Mouse (Mus musculus): ENCODE measurements around the gene Scaf4. TPM values are rescaled to one million over a fixed set of nuclear protein-coding genes. Genes with fewer than 3 reads are reported as not detected.

The Scaf4 gene
- 25.1 and 29.4 TPM in 2 replicates for polyA plus RNA-seq (2015; fragmentation: Nextera tagmentation; extraction: Ambion mirVana)

DNA sequence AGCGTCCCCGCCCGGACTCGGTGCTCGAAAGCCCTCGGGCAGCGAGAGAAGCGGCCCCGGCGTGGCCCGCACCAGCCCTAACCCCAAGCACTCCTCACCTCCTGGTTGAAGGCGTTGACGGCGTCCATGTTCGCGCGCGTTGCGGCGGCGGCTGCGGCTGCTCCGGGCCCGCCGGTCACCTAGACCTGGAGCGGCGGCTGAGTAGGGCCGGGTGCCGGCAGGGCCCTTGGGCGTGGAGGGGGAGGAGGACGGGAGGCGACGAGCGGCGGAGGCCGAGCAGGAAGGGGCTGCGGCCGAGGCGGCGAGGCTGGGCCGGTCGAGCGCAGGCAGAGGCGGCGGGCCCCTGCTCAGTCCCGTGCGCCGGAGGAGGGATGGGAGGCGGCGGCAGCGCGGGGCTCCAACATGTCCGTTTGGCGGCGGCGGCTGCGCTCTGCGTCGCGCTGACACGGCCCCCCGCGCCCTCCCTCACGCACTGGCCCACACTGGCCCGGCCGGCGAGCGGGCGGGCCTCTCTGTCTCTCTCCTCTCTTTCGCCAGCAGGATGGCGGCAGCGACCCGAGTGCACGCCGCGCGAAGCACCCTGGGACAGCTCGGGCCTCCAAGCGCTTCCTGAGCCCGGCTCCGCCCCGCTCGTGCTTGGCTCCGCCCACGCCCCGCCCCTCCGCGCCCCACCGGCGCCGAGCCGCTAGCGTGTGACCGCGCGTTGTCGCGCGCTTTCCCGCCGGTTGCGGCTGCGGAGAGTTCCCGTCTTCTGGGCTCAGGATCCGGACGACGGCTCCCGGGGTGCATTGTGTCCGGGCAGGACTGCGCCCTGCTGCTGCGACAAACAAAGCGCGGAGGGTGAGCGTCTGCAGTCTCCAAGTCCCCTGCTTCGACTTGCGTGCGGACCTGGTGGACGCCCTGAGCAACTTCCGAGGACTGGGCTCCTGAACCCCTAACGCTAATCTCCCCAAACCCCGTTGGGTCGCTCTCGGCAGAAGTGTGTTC lies at the start of gene Scaf4:
Gene Scaf4, minus strand, starts transcription at position 599 of the 987 bp plus-strand sequence.
- Histone ChIP-seq H3K4me1 (replicated peaks) (peaks cover 47% of the 10 kb centered on the region), H3K36me3 (no peaks in the 10 kb centered on the region), H3K4me2 (replicated peaks) (peak within 1 kb of the TSS; percentile 92), H3K4me3 (replicated peaks) (peak within 1 kb of the TSS; percentile 100), H3K27me3 (no peaks in the 10 kb centered on the region), H3K9ac (replicated peaks) (peak within 1 kb of the TSS; percentile 97), H3K9me3 (no peaks in the 10 kb centered on the region), H3K27ac (peak within 1 kb of the TSS; percentile 97)
- WGBS = under 1% methylated on average over 93 of the region's 123 CpGs
- ATAC-seq = peak; percentile 99

DNA sequence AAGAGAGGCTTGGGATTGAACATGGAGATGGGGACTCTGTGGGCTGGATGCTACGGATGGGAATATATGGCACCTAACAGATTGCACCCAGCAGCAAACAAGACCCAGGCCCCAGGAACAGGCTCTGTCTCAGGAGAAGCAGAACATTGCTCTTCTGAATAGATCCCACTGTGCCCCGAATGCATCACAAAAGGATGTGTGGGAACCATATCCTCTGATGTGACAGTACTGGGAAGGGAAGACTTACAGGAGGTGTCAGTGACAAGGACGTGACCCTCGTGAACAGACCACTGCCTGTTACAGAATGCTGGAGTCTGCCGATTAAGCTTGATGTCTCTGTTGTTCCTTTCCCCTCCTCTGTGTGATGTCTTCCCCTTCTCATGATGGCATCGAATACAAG lies 48.2 kb upstream of the Scaf4 start:
- H3K27me3 ChIP-seq = no peaks in the 10 kb centered on the region
- no peak overlapping the region for H3K4me3 ChIP-seq (replicated peaks)
- 70% methylated on average over 6 of the region's 6 CpGs for WGBS
- ATAC-seq = no peak
- H3K27ac ChIP-seq = no peak overlapping the region
- H3K4me2 ChIP-seq (replicated peaks) = no peak overlapping the region
- no peaks in the 10 kb centered on the region for H3K9me3 ChIP-seq
- H3K9ac ChIP-seq (replicated peaks) = no peak overlapping the region
- no peaks in the 10 kb centered on the region for H3K36me3 ChIP-seq
- H3K4me1 ChIP-seq (replicated peaks) = no peaks in the 10 kb centered on the region

DNA sequence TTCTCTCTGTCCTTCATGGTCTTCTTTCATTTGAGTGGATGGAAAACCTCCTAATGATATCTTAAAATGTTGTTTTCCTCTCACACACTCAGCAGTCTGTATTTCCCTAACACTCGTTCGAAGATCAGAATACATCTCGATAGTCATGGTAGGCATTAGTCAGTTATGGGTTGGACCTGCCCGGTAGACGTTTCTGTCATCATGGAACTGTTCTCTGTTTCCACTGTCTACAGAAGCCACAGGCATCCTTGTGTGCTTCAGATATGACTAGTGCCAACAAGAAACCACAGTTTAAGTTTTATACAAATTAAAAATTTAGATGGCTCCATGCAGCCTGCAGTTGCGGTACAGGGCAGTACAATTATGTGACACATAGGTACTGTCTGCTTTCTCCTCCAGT lies 46.7 kb upstream of the Scaf4 start:
- Histone ChIP-seq H3K9me3 (no peaks in the 10 kb centered on the region), H3K27ac (no peak overlapping the region), H3K36me3 (no peaks in the 10 kb centered on the region), H3K9ac (replicated peaks) (no peak overlapping the region), H3K4me2 (replicated peaks) (no peak overlapping the region), H3K4me3 (replicated peaks) (no peak overlapping the region), H3K4me1 (replicated peaks) (no peaks in the 10 kb centered on the region), H3K27me3 (no peaks in the 10 kb centered on the region)
- ATAC-seq = no peak
- 90% methylated on average over 6 of the region's 6 CpGs for WGBS

DNA sequence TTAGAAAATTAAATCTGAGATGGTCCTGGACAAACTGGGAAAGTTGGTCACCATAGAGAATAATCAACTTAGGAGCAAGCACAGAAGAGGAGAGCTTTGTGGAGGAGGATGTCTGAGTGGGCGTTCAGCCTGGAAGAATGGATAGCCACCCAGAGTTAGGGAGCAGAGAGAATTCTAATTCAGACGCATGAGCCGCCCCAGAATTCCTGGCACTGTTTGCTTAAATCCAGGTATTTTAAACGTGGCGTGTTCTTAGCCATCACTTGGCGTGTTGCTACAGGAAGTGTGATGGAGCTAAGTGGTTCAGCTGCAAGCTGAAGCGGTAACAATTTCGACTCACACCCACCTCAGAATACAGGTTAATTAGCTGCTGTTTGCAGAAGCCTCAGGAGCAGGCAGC lies 45.2 kb upstream of the Scaf4 start:
- Histone ChIP-seq H3K27me3 (no peaks in the 10 kb centered on the region), H3K4me1 (replicated peaks) (no peaks in the 10 kb centered on the region), H3K4me3 (replicated peaks) (no peak overlapping the region), H3K9ac (replicated peaks) (no peak overlapping the region), H3K4me2 (replicated peaks) (no peak overlapping the region), H3K9me3 (no peaks in the 10 kb centered on the region), H3K36me3 (no peaks in the 10 kb centered on the region), H3K27ac (no peak overlapping the region)
- WGBS = 90% methylated on average over 8 of the region's 8 CpGs
- ATAC-seq = no peak

DNA sequence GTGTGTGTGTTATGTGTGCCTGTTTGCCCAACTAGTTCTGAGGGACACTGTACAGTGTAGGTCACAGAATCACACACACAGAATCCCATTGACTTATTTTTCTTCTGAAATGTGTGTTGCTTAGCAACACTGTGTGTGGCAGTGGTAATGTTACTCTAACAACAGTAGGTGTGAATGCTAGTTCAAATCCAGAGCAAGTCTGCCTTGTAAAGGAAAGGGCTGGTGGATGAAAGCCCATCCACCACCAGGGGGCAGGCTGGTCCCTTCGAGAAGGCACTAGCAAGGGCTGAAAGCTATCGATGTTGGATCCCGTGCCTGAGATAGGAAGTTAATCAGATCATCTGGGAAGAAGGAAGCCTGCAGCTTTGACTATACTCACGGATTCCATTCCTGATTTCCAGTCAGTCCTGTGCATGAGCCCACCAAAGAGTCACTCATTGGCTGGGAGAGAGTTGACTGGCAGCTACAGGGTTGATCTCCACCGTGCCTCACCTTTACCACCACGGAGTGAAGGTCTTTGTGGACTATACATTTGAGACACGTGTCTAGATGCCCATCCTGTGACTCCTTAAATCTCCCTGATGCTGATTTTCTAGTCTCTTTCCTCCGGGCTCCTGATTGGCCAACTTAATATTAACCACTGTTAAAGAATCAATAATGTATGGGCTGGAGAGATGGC lies 38.7 kb upstream of the Scaf4 start:
- Histone ChIP-seq H3K27ac (no peak overlapping the region), H3K36me3 (no peaks in the 10 kb centered on the region), H3K4me1 (replicated peaks) (no peaks in the 10 kb centered on the region), H3K4me3 (replicated peaks) (no peak overlapping the region), H3K4me2 (replicated peaks) (no peak overlapping the region), H3K9ac (replicated peaks) (no peak overlapping the region), H3K27me3 (no peaks in the 10 kb centered on the region), H3K9me3 (no peaks in the 10 kb centered on the region)
- WGBS = 32% methylated on average over 8 of the region's 8 CpGs
- ATAC-seq = peak; percentile 80

DNA sequence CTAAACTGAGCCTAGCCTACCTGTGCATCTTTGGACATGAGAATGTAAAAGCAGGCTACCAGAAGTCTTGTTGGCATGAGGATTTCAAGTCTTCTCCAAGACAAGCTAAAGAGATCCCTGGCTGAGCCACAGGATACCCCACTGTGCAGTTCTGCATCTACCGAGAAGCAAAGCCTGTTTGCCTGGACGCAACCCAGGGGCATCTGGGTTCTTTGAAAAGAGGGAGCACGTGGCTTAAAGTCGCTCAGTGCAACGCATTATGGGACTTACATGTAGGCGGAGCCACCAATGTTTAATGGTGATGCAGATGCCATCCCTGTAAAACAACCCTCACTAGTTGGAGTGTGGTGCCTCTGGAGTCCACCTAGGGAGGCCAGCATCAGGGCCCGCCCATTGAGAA lies 35.0 kb upstream of the Scaf4 start:
- H3K27ac ChIP-seq = no peak overlapping the region
- no peak overlapping the region for H3K4me2 ChIP-seq (replicated peaks)
- H3K36me3 ChIP-seq = no peaks in the 10 kb centered on the region
- H3K4me1 ChIP-seq (replicated peaks) = no peaks in the 10 kb centered on the region
- WGBS = 67% methylated on average over 7 of the region's 7 CpGs
- no peak overlapping the region for H3K9ac ChIP-seq (replicated peaks)
- no peak overlapping the region for H3K4me3 ChIP-seq (replicated peaks)
- no peaks in the 10 kb centered on the region for H3K9me3 ChIP-seq
- no peak for ATAC-seq
- H3K27me3 ChIP-seq = no peaks in the 10 kb centered on the region

DNA sequence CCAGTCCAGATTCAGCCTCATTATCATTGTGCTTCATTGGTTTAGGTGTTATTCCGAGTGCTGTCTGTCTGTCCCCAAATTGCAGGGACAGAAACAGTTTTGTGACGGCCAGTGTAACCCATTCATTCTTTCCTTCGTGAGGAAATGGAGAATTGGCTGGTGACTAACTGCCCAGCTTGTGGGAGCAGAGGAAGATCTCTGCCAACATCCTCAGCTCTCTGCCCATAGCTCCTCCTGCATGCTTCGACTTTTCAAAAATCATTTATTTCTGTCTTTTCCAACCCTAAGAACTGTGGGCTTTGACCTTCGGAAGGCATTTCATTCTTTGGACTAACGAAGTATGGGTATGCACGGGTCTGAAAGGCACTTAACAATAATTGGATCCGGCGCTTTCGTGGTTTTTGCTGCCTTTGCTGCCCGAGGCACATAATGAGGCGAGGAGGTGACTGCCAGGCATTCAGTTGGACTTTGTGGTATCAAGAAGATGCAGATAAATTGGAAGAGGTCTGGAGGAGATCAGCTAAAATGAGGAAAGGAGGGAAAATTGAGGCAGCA lies 34.1 kb upstream of the Scaf4 start:
- Histone ChIP-seq H3K36me3 (no peaks in the 10 kb centered on the region), H3K27me3 (no peaks in the 10 kb centered on the region), H3K4me1 (replicated peaks) (no peaks in the 10 kb centered on the region), H3K9me3 (no peaks in the 10 kb centered on the region), H3K4me3 (replicated peaks) (no peak overlapping the region), H3K27ac (no peak overlapping the region), H3K9ac (replicated peaks) (no peak overlapping the region), H3K4me2 (replicated peaks) (no peak overlapping the region)
- ATAC-seq = no peak
- WGBS = 58% methylated on average over 12 of the region's 12 CpGs

DNA sequence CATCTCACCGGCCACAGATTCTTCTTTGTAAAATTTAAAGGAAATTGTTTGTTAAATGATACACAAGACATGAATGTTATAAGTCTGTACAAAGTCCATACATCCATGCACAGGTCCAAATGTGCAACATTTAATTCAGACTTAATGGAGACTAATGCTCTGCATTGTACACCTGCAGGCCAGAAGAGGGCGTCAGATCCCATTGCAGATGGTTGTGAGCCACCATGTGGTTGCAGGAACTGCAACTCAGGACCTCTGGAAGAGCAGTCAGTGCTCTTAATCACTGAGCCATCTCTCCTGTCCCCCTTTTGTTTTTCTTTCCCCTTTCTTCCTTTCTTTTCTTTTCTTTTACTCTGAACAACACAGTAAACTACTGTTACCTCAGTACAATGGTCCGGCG lies 33.5 kb upstream of the Scaf4 start:
- Histone ChIP-seq H3K36me3 (no peaks in the 10 kb centered on the region), H3K4me1 (replicated peaks) (no peaks in the 10 kb centered on the region), H3K4me3 (replicated peaks) (no peak overlapping the region), H3K4me2 (replicated peaks) (no peak overlapping the region), H3K27me3 (no peaks in the 10 kb centered on the region), H3K27ac (no peak overlapping the region), H3K9ac (replicated peaks) (no peak overlapping the region), H3K9me3 (no peaks in the 10 kb centered on the region)
- ATAC-seq = no peak
- WGBS = 85% methylated on average over 4 of the region's 4 CpGs

DNA sequence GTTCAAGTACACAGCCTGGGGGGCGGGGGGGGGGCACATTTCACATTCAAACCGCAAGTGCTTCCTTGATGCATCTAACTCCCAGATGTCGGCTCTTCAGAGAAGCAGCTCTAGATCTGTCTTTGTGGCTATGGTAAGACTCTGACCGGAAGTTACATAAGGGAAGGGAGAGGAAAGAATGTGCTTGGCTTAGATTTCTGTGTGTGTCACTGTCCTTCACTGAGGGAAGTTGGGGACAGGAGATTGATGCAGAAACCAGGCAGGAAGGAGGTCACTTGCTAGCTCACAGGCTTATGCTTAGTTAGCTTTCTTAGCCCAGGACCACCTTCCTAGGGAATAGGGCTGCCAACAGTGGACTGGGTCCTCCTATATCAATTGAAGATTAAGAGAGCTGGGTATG lies 31.6 kb upstream of the Scaf4 start:
- Histone ChIP-seq H3K9me3 (no peaks in the 10 kb centered on the region), H3K27ac (no peak overlapping the region), H3K4me2 (replicated peaks) (no peak overlapping the region), H3K4me3 (replicated peaks) (no peak overlapping the region), H3K36me3 (no peaks in the 10 kb centered on the region), H3K4me1 (replicated peaks) (no peaks in the 10 kb centered on the region), H3K9ac (replicated peaks) (no peak overlapping the region), H3K27me3 (no peaks in the 10 kb centered on the region)
- WGBS = 92% methylated on average over 4 of the region's 4 CpGs
- ATAC-seq = no peak

DNA sequence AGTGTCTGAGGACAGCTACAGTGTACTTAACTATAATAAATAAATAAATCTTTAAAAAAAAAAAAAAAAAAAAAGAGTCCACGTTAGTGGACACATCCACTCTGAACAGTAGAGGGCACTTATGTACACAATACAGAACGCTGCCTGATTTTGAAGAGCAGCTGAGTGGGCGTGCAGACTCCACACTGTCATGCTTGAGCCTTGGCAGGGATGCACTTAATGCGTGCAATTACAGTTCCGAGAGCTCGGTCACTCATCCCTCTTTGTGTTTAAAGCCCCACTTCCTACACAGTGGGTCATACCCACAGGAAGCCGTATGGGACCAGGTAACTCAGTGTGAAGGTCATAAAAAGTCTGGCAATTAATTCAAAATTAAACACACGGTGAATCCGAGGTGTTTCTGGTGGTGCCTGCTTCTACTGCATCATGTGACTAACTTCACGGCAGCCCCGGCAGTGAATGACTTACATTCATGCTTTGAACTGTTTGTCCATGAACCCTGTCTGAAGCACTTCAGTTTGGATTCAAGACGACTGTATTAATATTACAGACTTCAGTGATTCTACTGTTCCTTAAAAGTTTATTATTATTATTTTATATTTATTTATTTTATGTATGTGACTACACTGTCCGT lies 28.3 kb upstream of the Scaf4 start:
- H3K4me2 ChIP-seq (replicated peaks) = no peak overlapping the region
- no peaks in the 10 kb centered on the region for H3K27me3 ChIP-seq
- no peak overlapping the region for H3K27ac ChIP-seq
- peak; percentile 86 for ATAC-seq
- no peaks in the 10 kb centered on the region for H3K9me3 ChIP-seq
- no peaks in the 10 kb centered on the region for H3K36me3 ChIP-seq
- no peaks in the 10 kb centered on the region for H3K4me1 ChIP-seq (replicated peaks)
- H3K9ac ChIP-seq (replicated peaks) = no peak overlapping the region
- H3K4me3 ChIP-seq (replicated peaks) = no peak overlapping the region
- 78% methylated on average over 13 of the region's 13 CpGs for WGBS

DNA sequence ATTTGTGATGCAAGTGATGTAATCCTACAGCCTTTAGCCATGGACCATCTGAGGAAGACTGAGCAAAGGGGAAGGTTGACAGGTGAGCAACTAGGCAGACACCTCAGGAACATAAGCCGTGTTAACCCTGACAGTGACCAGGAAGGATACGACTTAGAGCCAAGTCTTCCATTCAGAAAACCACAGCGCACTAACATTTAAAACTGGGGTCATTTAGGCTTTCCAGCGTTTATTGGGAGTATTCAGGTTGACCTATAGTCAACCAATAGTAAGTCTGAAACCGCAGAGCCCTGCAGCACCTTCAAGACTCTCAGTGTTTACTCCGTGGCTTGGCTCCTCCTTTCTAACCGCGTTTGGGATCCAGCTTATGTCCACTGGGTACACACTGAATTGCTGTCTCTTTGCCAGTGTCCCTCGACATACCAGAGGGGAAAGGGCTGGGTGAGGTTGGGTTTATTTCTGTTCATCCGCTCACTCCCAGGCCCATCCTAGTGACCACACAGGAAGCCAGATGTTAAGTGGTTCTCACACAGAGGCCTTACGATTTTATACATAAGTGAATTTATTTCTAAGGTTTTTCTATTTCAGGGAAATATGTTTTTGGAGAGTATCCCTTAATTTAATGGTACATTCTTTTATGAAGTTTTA lies 26.3 kb upstream of the Scaf4 start:
- Histone ChIP-seq H3K27me3 (no peaks in the 10 kb centered on the region), H3K4me3 (replicated peaks) (no peak overlapping the region), H3K36me3 (no peaks in the 10 kb centered on the region), H3K4me1 (replicated peaks) (no peaks in the 10 kb centered on the region), H3K9me3 (no peaks in the 10 kb centered on the region), H3K9ac (replicated peaks) (no peak overlapping the region), H3K4me2 (replicated peaks) (no peak overlapping the region), H3K27ac (no peak overlapping the region)
- WGBS = 86% methylated on average over 11 of the region's 11 CpGs
- ATAC-seq = no peak
